Comparison of ENCODE assay signal across 9 mouse cellular contexts in genomic region chr3:151749737-151750136, GRCm38 (mm10). TPM values are rescaled to one million over a fixed set of nuclear protein-coding genes. Genes with fewer than 3 reads are reported as not detected.
DNase-seq lines count a peak whose midpoint lies in the region; ATAC-seq lines count a peak whose summit lies in the region.
"Had no signal": no experiment of that assay in that cellular context is flagged by ENCODE, and none has a peak within 500 bp of the region (broad histone marks: within the 10 kb centered on the region; RNA-seq: fewer than 3 reads in every experiment).

Gene Ifi44, minus strand, starts transcription at chr3:151749960.

- no peak within 1 kb of the TSS for H3K4me2 ChIP-seq in liver, embryonic 11.5 days
- no peak within 1 kb of the TSS for H3K4me2 ChIP-seq in forebrain, embryonic 15.5 days (replicated peaks)
- H3K4me2 ChIP-seq: limb, embryonic 12.5 days had no signal

- H3K27ac ChIP-seq in liver, embryonic 11.5 days (ENCODE audit: low read depth, low read length): no peak within 1 kb of the TSS
- no peak within 1 kb of the TSS for H3K27ac ChIP-seq in forebrain, embryonic 15.5 days (replicated peaks)
- H3K27ac ChIP-seq: forebrain, embryonic 10.5 days; limb, embryonic 12.5 days had no signal

- DNase-seq in liver: peak; percentile 10
- DNase-seq in liver, embryonic 11.5 days (ENCODE audit: low spot score): no peak
- DNase-seq in brain, adult 2 months (ENCODE audit: low read depth, low spot score): peak; percentile 3
- peak; percentile 12 to 25 for DNase-seq in lung, postnatal 4 days
- no peak for DNase-seq in frontal cortex, postnatal 36 days (ENCODE audit: low spot score in 2 of 2)

- no peaks in the 10 kb centered on the region for H3K27me3 ChIP-seq in liver, embryonic 11.5 days (replicated peaks; ENCODE audit: control insufficient read depth, insufficient read depth, low read length)
- no peaks in the 10 kb centered on the region for H3K27me3 ChIP-seq in forebrain, embryonic 15.5 days
- H3K27me3 ChIP-seq: limb, embryonic 12.5 days had no signal

- H3K36me3 ChIP-seq in liver, embryonic 11.5 days (ENCODE audit: control insufficient read depth, insufficient read depth, low read length): no peaks in the 10 kb centered on the region
- no peaks in the 10 kb centered on the region for H3K36me3 ChIP-seq in forebrain, embryonic 15.5 days
- H3K36me3 ChIP-seq: forebrain, embryonic 10.5 days; limb, embryonic 12.5 days had no signal

- H3K9ac ChIP-seq in liver, embryonic 11.5 days (ENCODE audit: low read depth, low read length): no peak within 1 kb of the TSS
- H3K9ac ChIP-seq in forebrain, embryonic 15.5 days (replicated peaks): no peak within 1 kb of the TSS
- H3K9ac ChIP-seq: limb, embryonic 12.5 days had no signal

- H3K4me3 ChIP-seq in liver, embryonic 11.5 days (ENCODE audit: low read depth, low read length): no peak within 1 kb of the TSS
- H3K4me3 ChIP-seq in forebrain, embryonic 15.5 days: no peak within 1 kb of the TSS
- H3K4me3 ChIP-seq: forebrain, embryonic 10.5 days; limb, embryonic 12.5 days had no signal

- no peaks in the 10 kb centered on the region for H3K4me1 ChIP-seq in liver, embryonic 11.5 days (replicated peaks; ENCODE audit: control insufficient read depth, insufficient read depth, low read length)
- H3K4me1 ChIP-seq in forebrain, embryonic 15.5 days: no peaks in the 10 kb centered on the region
- H3K4me1 ChIP-seq: forebrain, embryonic 10.5 days; limb, embryonic 12.5 days had no signal

- 73% methylated on average over 7 of the region's 7 CpGs for WGBS in liver, embryonic 11.5 days
- WGBS in forebrain, embryonic 15.5 days: 64% methylated on average over 7 of the region's 7 CpGs

- no peaks in the 10 kb centered on the region for H3K9me3 ChIP-seq in liver, embryonic 11.5 days (ENCODE audit: control insufficient read depth, low read length)
- no peaks in the 10 kb centered on the region for H3K9me3 ChIP-seq in forebrain, embryonic 15.5 days
- H3K9me3 ChIP-seq: forebrain, embryonic 10.5 days; limb, embryonic 12.5 days had no signal

- no peak for ATAC-seq in liver, embryonic 11.5 days (replicated peaks; ENCODE audit: low FRiP score)
- peak; percentile 38 for ATAC-seq in inflammation-experienced regulatory T-cells, adult 6 months
- no peak for ATAC-seq in forebrain, embryonic 15.5 days (replicated peaks)

RNA-seq across cellular contexts. Expression of gene Ifi44, which starts in this region (rescaled TPM):
- 0.08 TPM in 1 of 2 replicates, not detected in the other for polyA plus RNA-seq in liver, embryonic 11.5 days (2014; fragmentation: Nextera tagmentation; extraction: Ambion mirVana)
- 1 to 10 TPM; 3.3 to 9.2 (median 3.6) TPM for polyA plus RNA-seq in inflammation-experienced regulatory T-cells, adult 6 months (2017; shearing (Covaris generic))
- polyA plus RNA-seq in forebrain, embryonic 15.5 days (2015; fragmentation: Nextera tagmentation; extraction: Ambion mirVana): 0.17 and 0.29 TPM in 2 replicates
- polyA plus RNA-seq: forebrain, embryonic 10.5 days had no signal

Comparison
In these comparisons a context has a peak if more than half of its experiments do, and no peak if none do; other contexts are left out.
1. DNase-seq: peak in liver (single experiment), brain, adult 2 months (single experiment) and lung, postnatal 4 days (2 of 2); none in liver, embryonic 11.5 days (single experiment) and frontal cortex, postnatal 36 days (0 of 2).